Mouse (Mus musculus) small intestine, adult 10 weeks (tissue): ENCODE data around the gene Gsta4. TPM values are rescaled to one million over a fixed set of nuclear protein-coding genes. Genes with fewer than 3 reads are reported as not detected.

Experiments used
- polyA plus RNA-seq: library from polyadenylated mRNA; stranded (reverse); fragments of 350-450 nt; fragmentation: Illumina TruSeq; extraction: RNeasy Lipid Tissue Mini Kit (QIAGEN cat#74804); gene quantifications from one replicate; pipeline ENCODE4 v1.2.3, GENCODE M21; 2014; ENCODE audit warnings: low replicate concordance

Gene Gsta4
- polyA plus RNA-seq: 117 TPM

GRCm38 (mm10) chr9:78182474-78182873, at the start of gene Gsta4:
Gsta4 (plus strand) TSS chr9:78182774.

GRCm38 (mm10) chr9:78230461-78230860, 47.9 kb downstream of the Gsta4 start, which contains the start of gene Gsta1:
Gsta1 (plus strand) TSS chr9:78230656.

GRCm38 (mm10) chr9:78256914-78257313, 74.3 kb downstream of the Gsta4 start, which contains the start of gene Gm3776:
Gm3776 (plus strand) TSS chr9:78257129.

Other genes starting within 250 kb of the Gsta4 start
- not detected for gene Gcm1, start 130.8 kb upstream of the Gsta4 start, polyA plus RNA-seq
- gene Fbxo9, start 73.7 kb upstream of the Gsta4 start, polyA plus RNA-seq: 38.9 TPM
- 40.0 TPM for gene Ick, start 73.6 kb upstream of the Gsta4 start, polyA plus RNA-seq
- 3,308 TPM for gene Gsta1, start 47.9 kb downstream of the Gsta4 start, polyA plus RNA-seq
- 238 TPM for gene Gm3776, start 74.4 kb downstream of the Gsta4 start, polyA plus RNA-seq
- gene Gm10639, start 107.1 kb downstream of the Gsta4 start, polyA plus RNA-seq: 2.2 TPM
- not detected for gene Omt2a, start 132.0 kb downstream of the Gsta4 start, polyA plus RNA-seq
- gene Omt2b, start 144.8 kb downstream of the Gsta4 start, polyA plus RNA-seq: not detected
- 10.9 TPM for gene Gsta2, start 173.0 kb downstream of the Gsta4 start, polyA plus RNA-seq
- gene Dppa5a, start 185.4 kb downstream of the Gsta4 start, polyA plus RNA-seq: not detected
- gene Ooep, start 196.0 kb downstream of the Gsta4 start, polyA plus RNA-seq: 0.33 TPM
- 0.93 TPM for gene Ddx43, start 213.0 kb downstream of the Gsta4 start, polyA plus RNA-seq